Mouse (Mus musculus) hindbrain, embryonic 14.5 days (tissue): ENCODE results near the gene Sox12. TPM values are rescaled to one million over a fixed set of nuclear protein-coding genes. Genes with fewer than 3 reads are reported as not detected.

Experiments
- ATAC-seq: fragments of 200-750 bp; cut with Nextera tagmentation; 2 replicates; pipeline ENCODE4 v1.8.0; 2017; ENCODE audit warnings: moderate number of reproducible peaks, mild to moderate bottlenecking, moderate TSS enrichment, moderate library complexity; ENCODE audit not compliant: low FRiP score
- DNase-seq: peaks from one replicate; pipeline ENCODE4 v3.0.0-alpha.2; 2015; ENCODE audit warnings: low spot score
- H3K27ac ChIP-seq: fragments of 300-500 bp; sonication (generic); 2 replicates; pipeline ENCODE4 v1.5.1; 2014; ENCODE audit warnings: mild to moderate bottlenecking, moderate library complexity
- H3K27me3 ChIP-seq: fragments of 300-500 bp; sonication (generic); 2 replicates; pipeline ENCODE4 v1.6.1; 2014; ENCODE audit warnings: mild to moderate bottlenecking, low read length, mixed read lengths; ENCODE audit not compliant: control insufficient read depth, insufficient read depth
- H3K36me3 ChIP-seq: fragments of 300-500 bp; sonication (generic); replicated peaks from 2 replicates; pipeline ENCODE4 v1.6.1; 2014; ENCODE audit not compliant: control insufficient read depth, insufficient read depth
- H3K4me1 ChIP-seq: fragments of 300-500 bp; sonication (generic); replicated peaks from 2 replicates; pipeline ENCODE4 v1.6.1; 2014; ENCODE audit warnings: antibody characterized with exemption, low read length, mixed read lengths; ENCODE audit not compliant: control insufficient read depth, insufficient read depth
- H3K4me2 ChIP-seq: fragments of 300-500 bp; sonication (generic); replicated peaks from 2 replicates; pipeline ENCODE4 v1.6.1; 2014; ENCODE audit warnings: mild to moderate bottlenecking, moderate library complexity
- H3K4me3 ChIP-seq: fragments of 300-500 bp; sonication (generic); replicated peaks from 2 replicates; pipeline ENCODE4 v1.5.1; 2014; ENCODE audit warnings: mild to moderate bottlenecking, low read length
- H3K9ac ChIP-seq: fragments of 300-500 bp; sonication (generic); 2 replicates; pipeline ENCODE4 v1.6.1; 2014
- H3K9me3 ChIP-seq: fragments of 300-500 bp; sonication (generic); 2 replicates; pipeline ENCODE4 v1.6.1; 2016; ENCODE audit warnings: low read length; ENCODE audit not compliant: control insufficient read depth
- whole genome bisulfite sequencing: fragments of 180-500 bp; shearing (Covaris S2); extraction: QIAGEN DNeasy Blood & Tissue Kit; methylation state at CpG from one replicate; pipeline ENCODE4 v1.1.7; 2014; 5-methylcytosine and 5-hydroxymethylcytosine counted together
- polyA plus RNA-seq: library from polyadenylated mRNA; unstranded; fragments of >200 nt; fragmentation: Nextera tagmentation; extraction: Ambion mirVana; gene quantifications from 2 replicates; pipeline ENCODE4 v1.2.1, GENCODE M21; 2014

Sox12 gene
- polyA plus RNA-seq, 1 experiment from 2014 or later: 19.5 TPM

DNA sequence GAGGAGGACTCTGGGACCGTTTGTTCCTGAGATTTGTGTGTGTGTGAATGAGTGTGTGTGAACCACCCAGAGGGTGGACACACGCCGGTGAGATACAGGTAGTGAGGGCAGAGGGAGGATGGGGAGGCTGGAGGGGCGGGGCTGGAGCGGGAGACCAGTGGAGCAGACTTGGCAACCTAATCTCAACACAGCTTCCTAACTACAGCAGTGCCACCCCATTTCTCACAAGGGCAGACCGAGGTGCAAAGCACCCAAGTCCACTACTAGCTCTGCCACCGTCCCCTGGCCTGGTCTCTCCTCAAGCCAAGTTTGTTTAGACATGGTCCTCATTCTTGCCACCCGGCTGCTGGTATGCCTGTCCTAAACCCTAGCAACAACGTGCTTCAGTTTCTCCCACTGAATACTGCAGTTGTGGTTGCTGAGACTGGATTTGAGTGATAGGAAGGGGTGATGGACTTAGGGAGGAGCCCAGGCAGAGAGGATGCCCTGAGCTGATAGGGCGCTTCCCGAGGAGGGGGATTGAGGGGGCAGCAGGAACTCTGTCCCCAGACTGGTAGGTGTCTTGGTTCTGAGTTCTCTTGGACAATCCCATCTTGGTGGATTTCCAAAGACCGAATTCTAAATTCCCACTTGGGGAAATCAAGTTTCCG is 2.5 kb downstream of the Sox12 start:
- ATAC-seq (no peak), DNase-seq (no peak)
- Histone ChIP-seq H3K4me3 (peak overlapping the region; percentile 97), H3K9me3 (no peaks in the 10 kb centered on the region), H3K27me3 (no peaks in the 10 kb centered on the region), H3K36me3 (no peaks in the 10 kb centered on the region; the same call in 1 of the 2 replicates), H3K27ac (peak overlapping the region; percentile 100), H3K4me1 (peaks cover 37% of the 10 kb centered on the region), H3K4me2 (peak overlapping the region; percentile 96), H3K9ac (peak overlapping the region; percentile 96)
- 29% methylated on average over 13 of the region's 13 CpGs for WGBS

DNA sequence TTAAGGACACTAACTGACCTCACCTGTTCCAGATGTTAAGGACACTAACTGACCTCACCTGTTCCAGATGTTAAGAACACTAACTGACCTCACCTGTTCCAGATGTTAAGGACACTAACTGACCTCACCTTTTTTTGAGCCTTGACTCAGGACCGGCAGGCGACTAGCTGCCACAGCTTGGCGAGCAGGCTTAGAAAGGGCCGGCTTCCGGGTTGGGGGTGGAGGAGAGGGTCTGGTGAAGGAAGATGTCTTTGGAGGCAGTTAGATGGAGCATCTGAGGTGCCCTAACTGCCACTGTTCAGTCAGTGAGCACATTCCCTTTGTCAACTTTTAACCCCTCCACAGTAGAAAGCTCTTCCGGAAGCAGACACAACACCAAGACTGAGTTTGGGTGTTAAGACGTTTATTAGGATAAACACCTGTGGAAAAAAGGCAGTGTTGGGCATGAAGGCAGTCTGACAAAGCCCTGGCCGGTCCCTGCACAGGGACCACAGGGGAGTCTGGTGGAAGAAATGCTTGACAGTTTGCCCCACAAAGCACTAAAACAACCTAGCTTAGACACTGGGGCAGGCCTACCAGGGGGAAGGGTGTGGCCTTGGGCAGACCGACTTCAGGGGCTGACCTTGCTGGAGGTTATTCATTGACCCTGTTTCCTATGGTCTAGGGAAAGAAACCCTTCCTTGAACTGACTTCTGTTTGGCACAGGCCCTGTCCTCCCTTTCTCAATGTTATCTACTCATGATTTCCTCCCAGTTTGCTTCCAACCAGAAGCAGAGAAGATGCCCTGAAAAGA is 4.4 kb downstream of the Sox12 start:
- H3K36me3 ChIP-seq: no peaks in the 10 kb centered on the region; the same call in 1 of the 2 replicates
- peaks cover 24% of the 10 kb centered on the region for H3K4me1 ChIP-seq
- H3K9me3 ChIP-seq: no peaks in the 10 kb centered on the region
- no peak overlapping the region for H3K9ac ChIP-seq
- H3K4me3 ChIP-seq: no peak overlapping the region
- 53% methylated on average over 9 of the region's 9 CpGs for WGBS
- DNase-seq (no peak), ATAC-seq (no peak)
- no peaks in the 10 kb centered on the region for H3K27me3 ChIP-seq
- H3K4me2 ChIP-seq: peak overlapping the region; percentile 96
- no peak overlapping the region for H3K27ac ChIP-seq

DNA sequence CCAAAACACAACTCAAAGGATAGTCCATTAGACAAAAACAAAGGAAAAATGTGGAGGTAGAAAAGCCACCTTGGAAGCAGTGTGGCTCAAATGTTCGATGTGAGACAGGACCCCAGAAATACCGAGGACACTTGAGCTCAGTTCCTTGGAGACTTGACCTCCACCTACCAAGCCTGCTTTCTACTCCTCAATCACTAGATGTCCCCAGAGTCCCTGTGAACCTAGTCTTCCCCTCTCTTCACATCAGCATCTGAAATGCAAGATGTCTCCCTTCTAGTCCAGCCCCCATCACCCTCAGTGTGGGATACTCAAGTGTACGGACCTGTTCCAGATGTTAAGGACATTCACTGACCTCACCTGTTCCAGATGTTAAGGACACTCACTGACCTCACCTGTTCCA is 5.1 kb downstream of the Sox12 start:
- Histone ChIP-seq H3K36me3 (no peaks in the 10 kb centered on the region; the same call in 1 of the 2 replicates), H3K9ac (no peak overlapping the region), H3K4me3 (no peak overlapping the region), H3K27me3 (no peaks in the 10 kb centered on the region), H3K4me1 (peaks cover 24% of the 10 kb centered on the region), H3K27ac (no peak overlapping the region), H3K4me2 (0 out of 2 replicates have a peak overlapping the region, but pooled peaks have one; percentile 15), H3K9me3 (no peaks in the 10 kb centered on the region)
- peak; percentile 74 for DNase-seq
- ATAC-seq: no peak
- 9% methylated on average over 3 of the region's 3 CpGs for WGBS

DNA sequence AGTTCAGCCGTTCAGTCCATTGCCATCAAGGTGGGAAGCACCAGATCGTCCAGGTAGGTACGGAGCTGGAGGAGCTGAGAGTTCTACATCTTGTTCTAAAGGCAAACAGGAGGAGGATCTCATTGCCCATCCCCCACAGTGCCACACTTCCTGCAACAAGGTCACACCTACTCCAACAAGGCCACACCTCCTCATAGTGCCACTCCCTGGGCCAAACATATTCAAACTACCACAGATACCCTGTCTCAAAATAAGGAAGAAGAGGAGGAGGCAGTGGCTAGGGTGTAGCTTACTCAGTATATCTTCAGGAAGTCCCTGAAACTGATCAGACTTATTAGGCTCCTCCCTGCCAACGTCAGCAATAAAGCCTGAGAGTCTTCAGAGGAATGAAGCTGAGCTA is 13.7 kb downstream of the Sox12 start:
- H3K4me3 ChIP-seq: no peak overlapping the region
- DNase-seq (no peak), ATAC-seq (no peak)
- H3K9me3 ChIP-seq: no peaks in the 10 kb centered on the region
- no peak overlapping the region for H3K27ac ChIP-seq
- no peaks in the 10 kb centered on the region for H3K36me3 ChIP-seq
- H3K9ac ChIP-seq: no peak overlapping the region
- no peak overlapping the region for H3K4me2 ChIP-seq
- WGBS: 87% methylated on average over 4 of the region's 4 CpGs
- H3K27me3 ChIP-seq: no peaks in the 10 kb centered on the region
- no peaks in the 10 kb centered on the region for H3K4me1 ChIP-seq

DNA sequence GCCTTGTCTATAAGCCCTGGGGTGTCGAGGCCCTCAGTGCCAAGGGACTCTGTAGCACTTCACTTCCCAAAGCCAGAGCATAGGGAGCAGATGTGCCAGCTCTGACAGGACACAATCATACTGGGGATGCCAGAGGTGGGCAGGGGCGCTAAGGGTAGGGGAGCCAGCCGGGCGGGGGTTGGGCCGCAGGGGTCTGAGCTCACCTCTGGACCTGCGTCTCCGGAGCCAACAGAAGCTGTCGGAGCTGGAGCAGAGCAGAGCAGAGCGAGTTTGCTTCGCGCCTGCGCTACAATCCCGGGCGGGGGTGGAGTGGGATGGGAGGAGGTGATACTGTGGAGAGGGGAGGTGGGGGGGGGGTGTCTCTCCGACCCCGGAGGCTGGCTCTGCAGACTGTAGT is 21.5 kb downstream of the Sox12 start, which contains the start of gene Nrsn2:
Gene Nrsn2 (minus strand): TSS at position 294 of the 397 bp plus-strand sequence.
- 2% methylated on average over 16 of the region's 16 CpGs for WGBS

DNA sequence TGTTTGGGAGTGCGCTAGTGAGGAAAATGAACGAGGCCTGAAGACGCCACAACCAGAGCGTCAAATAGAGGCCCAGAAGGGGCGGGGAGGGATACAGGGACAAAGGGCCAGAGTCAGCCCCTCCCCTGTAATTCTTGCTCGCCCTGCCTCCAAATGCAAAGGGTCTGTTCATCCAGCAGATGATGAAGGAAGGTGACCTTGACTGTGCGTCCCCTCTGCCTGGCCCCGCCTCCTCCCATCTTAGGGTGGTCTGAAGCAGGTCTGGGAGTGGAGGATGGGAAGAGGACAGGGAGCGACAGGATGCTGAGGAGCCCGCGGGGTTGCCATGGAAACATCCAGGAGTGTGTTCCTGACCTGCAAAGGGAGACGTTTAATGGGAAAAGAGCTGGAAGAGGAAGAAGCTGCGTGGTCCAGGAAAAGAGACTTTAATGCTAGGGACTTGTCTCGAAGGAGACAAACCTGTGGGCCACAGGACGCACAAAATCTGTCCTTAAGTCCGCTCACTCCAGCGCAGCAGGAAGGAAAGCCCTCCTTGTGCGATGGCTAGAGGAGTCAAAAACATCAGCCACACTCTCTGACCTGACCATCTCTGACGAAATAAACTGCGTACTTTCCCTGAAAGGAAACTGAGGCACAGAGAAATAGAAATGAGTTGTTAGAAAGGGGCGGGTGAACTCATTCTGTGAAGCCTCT is 22.1 kb downstream of the Sox12 start:
- ATAC-seq: peak; percentile 92
- 2% methylated on average over 21 of the region's 21 CpGs for WGBS

More for the DNA sequence above, 21.5 kb downstream of the Sox12 start, which contains the start of gene Nrsn2:
- ATAC-seq (peak; percentile 85), DNase-seq (peak; percentile 57)
- Histone ChIP-seq H3K36me3 (no peaks in the 10 kb centered on the region), H3K27me3 (no peaks in the 10 kb centered on the region), H3K9me3 (no peaks in the 10 kb centered on the region), H3K9ac (peak within 1 kb of the TSS; percentile 61), H3K27ac (peak within 1 kb of the TSS; percentile 94), H3K4me3 (peak within 1 kb of the TSS; percentile 37), H3K4me2 (peak within 1 kb of the TSS; percentile 70), H3K4me1 (peaks cover 19% of the 10 kb centered on the region)

DNA sequence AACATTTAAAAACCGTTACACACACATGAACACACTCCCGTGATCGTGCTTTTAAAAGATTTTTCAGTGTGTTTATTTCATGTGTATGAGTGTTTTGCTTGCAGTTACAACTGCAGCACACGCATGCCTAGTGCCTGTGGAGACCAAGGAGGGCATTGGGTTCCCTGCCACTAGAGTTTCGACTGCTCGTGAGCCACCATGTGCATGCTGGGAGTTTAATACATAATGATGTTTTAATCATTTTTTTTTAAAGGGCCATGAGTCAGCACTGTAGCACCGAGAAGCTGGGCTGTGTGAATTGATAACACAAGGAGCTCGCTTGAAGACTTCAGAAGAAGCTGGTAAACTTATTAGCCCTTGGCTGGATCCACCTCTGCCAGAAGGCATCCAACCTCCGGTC is 24.3 kb downstream of the Sox12 start:
- H3K4me2 ChIP-seq: no peak overlapping the region
- ATAC-seq: no peak
- H3K36me3 ChIP-seq: no peaks in the 10 kb centered on the region
- H3K9me3 ChIP-seq: no peaks in the 10 kb centered on the region
- H3K27ac ChIP-seq: no peak overlapping the region
- no peaks in the 10 kb centered on the region for H3K27me3 ChIP-seq
- H3K4me1 ChIP-seq: peaks cover 19% of the 10 kb centered on the region
- DNase-seq: no peak
- no peak overlapping the region for H3K4me3 ChIP-seq
- WGBS: 80% methylated on average over 9 of the region's 9 CpGs
- no peak overlapping the region for H3K9ac ChIP-seq

More for the DNA sequence above, 22.1 kb downstream of the Sox12 start:
- peak overlapping the region; percentile 94 for H3K27ac ChIP-seq
- peaks cover 19% of the 10 kb centered on the region for H3K4me1 ChIP-seq
- peak overlapping the region; percentile 37 for H3K4me3 ChIP-seq
- no peaks in the 10 kb centered on the region for H3K27me3 ChIP-seq
- peak overlapping the region; percentile 70 for H3K4me2 ChIP-seq
- peak; percentile 73 for DNase-seq
- H3K9ac ChIP-seq: peak overlapping the region; percentile 61
- H3K36me3 ChIP-seq: no peaks in the 10 kb centered on the region
- no peaks in the 10 kb centered on the region for H3K9me3 ChIP-seq

DNA sequence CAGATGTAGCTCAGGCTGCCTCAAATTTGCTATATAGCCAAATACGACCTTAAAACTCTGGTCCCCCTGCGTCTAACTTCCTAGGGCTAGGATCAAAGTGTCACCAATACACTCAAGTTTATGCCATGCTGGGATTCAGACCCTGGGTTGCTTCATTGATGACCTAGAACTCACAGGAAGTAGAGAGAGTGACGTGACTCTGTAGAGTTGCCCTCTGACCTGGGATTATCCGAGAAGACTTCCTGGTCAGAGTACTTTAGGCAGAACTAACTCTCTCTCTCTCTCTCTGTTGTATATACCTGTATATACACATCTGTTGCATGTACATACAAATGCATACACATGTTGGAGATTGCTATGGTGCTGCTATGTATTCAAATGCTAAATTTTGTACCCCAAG is 25.2 kb downstream of the Sox12 start:
- 69% methylated on average over 4 of the region's 4 CpGs for WGBS
- Histone ChIP-seq H3K9me3 (no peaks in the 10 kb centered on the region), H3K4me3 (no peak overlapping the region), H3K36me3 (no peaks in the 10 kb centered on the region), H3K27ac (no peak overlapping the region), H3K9ac (no peak overlapping the region), H3K27me3 (no peaks in the 10 kb centered on the region), H3K4me1 (peaks cover 19% of the 10 kb centered on the region), H3K4me2 (no peak overlapping the region)
- ATAC-seq: no peak
- no peak for DNase-seq

DNA sequence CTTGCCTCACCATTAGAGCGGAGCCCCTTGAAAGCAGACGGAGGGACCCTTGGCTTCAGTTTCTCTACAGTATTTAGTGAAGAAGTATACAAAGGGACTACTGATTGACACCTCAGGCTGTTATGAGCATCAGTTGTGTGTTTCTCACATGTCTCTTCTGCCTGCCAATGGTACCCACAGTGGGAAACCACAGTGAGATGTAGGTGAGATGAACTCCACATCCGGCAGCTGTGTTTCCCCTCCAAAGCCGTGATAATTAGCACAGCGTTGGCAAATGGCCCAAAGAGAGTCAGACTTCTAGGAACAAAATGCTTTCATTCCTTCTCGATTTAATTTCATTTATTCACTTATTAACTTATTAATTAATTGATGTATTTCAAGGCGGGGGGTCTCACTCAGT is 25.8 kb downstream of the Sox12 start:
- no peaks in the 10 kb centered on the region for H3K27me3 ChIP-seq
- no peak overlapping the region for H3K4me2 ChIP-seq
- no peak overlapping the region for H3K4me3 ChIP-seq
- DNase-seq (no peak), ATAC-seq (no peak)
- H3K4me1 ChIP-seq: peaks cover 19% of the 10 kb centered on the region
- H3K27ac ChIP-seq: no peak overlapping the region
- 83% methylated on average over 7 of the region's 7 CpGs for WGBS
- H3K36me3 ChIP-seq: no peaks in the 10 kb centered on the region
- H3K9ac ChIP-seq: no peak overlapping the region
- no peaks in the 10 kb centered on the region for H3K9me3 ChIP-seq
